Mouse (Mus musculus): ENCODE measurements around the gene Cntn2. TPM values are rescaled to one million over a fixed set of nuclear protein-coding genes. Genes with fewer than 3 reads are reported as not detected.

Gene Cntn2
- polyA plus RNA-seq, 1 experiment from 2014 or later: 0.09 TPM

DNA sequence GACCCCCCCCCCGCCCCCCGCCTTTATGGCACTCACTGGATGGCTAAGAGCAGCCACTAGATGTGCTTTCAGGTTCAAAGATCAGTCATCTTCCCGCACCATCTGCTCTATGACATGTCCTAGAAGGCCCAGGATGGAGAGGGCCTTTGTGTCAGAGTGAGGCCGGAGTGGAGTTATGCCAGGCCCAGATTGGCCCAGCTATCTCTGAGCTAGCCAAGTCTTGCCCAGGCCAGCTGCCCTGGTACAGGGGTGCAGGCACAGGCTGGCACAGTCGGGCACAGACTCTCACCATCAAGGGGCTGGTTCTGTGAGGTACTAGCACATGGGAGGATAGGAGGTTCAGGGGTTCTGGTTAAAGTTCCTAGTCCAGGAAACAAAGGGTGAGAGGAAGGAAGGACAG is 5.3 kb downstream of the Cntn2 start:
- Histone ChIP-seq H3K4me2 (ENCODE audit: low read depth, low read length) (no peak overlapping the region), H3K27me3 (ENCODE audit: control insufficient read depth, insufficient read depth, low read length) (peaks cover 78% of the 10 kb centered on the region), H3K9me3 (replicated peaks; ENCODE audit: control insufficient read depth, low read length) (no peaks in the 10 kb centered on the region), H3K4me1 (ENCODE audit: control insufficient read depth, insufficient read depth, low read length) (no peaks in the 10 kb centered on the region), H3K9ac (ENCODE audit: low read length) (no peak overlapping the region), H3K4me3 (ENCODE audit: low read length) (no peak overlapping the region), H3K36me3 (ENCODE audit: control insufficient read depth, insufficient read depth) (no peaks in the 10 kb centered on the region), H3K27ac (ENCODE audit: low read length) (no peak overlapping the region)
- ATAC-seq (replicated peaks; ENCODE audit: extremely low read depth, insufficient read depth, low FRiP score): no peak
- whole genome bisulfite sequencing: 78% methylated on average over 5 of the region's 5 CpGs

DNA sequence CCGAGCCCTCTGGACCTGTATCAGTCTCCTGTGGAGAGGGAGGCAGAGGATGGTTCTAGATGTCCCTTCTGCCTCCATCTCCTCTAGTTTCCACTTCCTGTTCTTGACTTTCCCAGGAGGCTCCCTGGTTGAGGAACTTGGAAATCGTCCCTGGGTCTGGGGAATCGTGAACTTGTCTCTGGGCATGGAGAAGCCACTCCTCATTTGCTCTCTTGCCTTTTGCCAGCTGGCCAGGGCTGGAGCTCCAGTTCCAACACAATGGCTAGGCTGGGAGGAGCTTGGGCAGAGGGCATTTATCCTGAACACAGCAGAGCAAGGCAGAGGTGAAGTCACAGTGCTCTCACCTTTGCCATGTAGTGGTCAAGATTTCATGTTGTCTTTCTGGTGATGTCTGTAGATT is 6.6 kb downstream of the Cntn2 start:
- no peak for ATAC-seq (replicated peaks; ENCODE audit: extremely low read depth, insufficient read depth, low FRiP score)
- Histone ChIP-seq H3K27me3 (ENCODE audit: control insufficient read depth, insufficient read depth, low read length) (peaks cover 69% of the 10 kb centered on the region), H3K4me1 (ENCODE audit: control insufficient read depth, insufficient read depth, low read length) (no peaks in the 10 kb centered on the region), H3K27ac (ENCODE audit: low read length) (no peak overlapping the region), H3K9me3 (replicated peaks; ENCODE audit: control insufficient read depth, low read length) (no peaks in the 10 kb centered on the region), H3K4me3 (ENCODE audit: low read length) (no peak overlapping the region), H3K9ac (ENCODE audit: low read length) (no peak overlapping the region), H3K36me3 (ENCODE audit: control insufficient read depth, insufficient read depth) (no peaks in the 10 kb centered on the region), H3K4me2 (ENCODE audit: low read depth, low read length) (no peak overlapping the region)
- WGBS: 68% methylated on average over 3 of the region's 3 CpGs

DNA sequence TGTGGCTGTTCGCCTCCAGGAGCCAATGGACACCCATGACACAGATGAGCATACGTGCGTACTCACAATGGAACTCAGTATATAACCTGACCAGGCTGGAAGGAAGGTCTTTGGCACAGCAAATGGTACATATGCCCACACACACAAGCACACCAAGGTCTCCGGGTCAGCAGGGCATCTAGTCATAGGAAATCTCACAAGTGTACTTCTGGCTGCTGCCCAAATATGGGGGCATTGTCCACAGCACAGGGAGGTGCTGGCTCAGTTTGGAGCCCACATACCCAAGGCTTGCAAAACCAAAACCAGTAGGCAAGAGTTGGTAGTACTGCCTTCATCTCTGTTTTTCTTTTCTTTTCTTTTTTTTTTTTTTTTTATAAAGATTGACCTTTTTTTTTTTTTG is 7.5 kb downstream of the Cntn2 start:
- ATAC-seq (replicated peaks; ENCODE audit: extremely low read depth, insufficient read depth, low FRiP score): no peak
- Histone ChIP-seq H3K4me1 (ENCODE audit: control insufficient read depth, insufficient read depth, low read length) (no peaks in the 10 kb centered on the region), H3K27me3 (ENCODE audit: control insufficient read depth, insufficient read depth, low read length) (peaks cover 61% of the 10 kb centered on the region), H3K9me3 (replicated peaks; ENCODE audit: control insufficient read depth, low read length) (no peaks in the 10 kb centered on the region), H3K4me2 (ENCODE audit: low read depth, low read length) (no peak overlapping the region), H3K27ac (ENCODE audit: low read length) (no peak overlapping the region), H3K9ac (ENCODE audit: low read length) (no peak overlapping the region), H3K4me3 (ENCODE audit: low read length) (no peak overlapping the region), H3K36me3 (ENCODE audit: control insufficient read depth, insufficient read depth) (no peaks in the 10 kb centered on the region)
- 85% methylated on average over 4 of the region's 4 CpGs for WGBS

DNA sequence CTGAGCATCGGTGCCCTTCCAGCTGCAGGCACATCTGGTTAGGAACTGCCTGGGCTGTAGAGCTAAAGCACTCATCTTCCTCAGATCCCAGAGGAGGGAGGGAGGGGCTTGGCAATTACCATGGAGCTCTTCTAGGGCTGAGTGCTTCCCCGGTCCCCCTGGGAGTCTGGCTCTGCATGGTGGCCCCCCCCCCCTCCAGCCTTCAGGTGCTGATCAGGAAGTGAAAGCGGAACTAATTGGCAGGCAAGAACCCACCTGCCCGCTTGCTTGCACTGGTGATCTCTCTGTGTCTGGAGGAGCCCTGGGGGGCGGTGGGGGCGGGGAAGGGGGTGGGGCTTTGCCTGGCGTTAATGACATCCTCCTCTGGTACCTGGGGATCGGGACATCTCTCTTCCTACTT is 9.2 kb downstream of the Cntn2 start:
- no peak overlapping the region for H3K4me2 ChIP-seq (ENCODE audit: low read depth, low read length)
- ATAC-seq (replicated peaks; ENCODE audit: extremely low read depth, insufficient read depth, low FRiP score): no peak
- H3K27me3 ChIP-seq (ENCODE audit: control insufficient read depth, insufficient read depth, low read length): peaks cover 45% of the 10 kb centered on the region
- H3K9me3 ChIP-seq (replicated peaks; ENCODE audit: control insufficient read depth, low read length): no peaks in the 10 kb centered on the region
- no peak overlapping the region for H3K27ac ChIP-seq (ENCODE audit: low read length)
- no peak overlapping the region for H3K9ac ChIP-seq (ENCODE audit: low read length)
- H3K4me1 ChIP-seq (ENCODE audit: control insufficient read depth, insufficient read depth, low read length): no peaks in the 10 kb centered on the region
- no peak overlapping the region for H3K4me3 ChIP-seq (ENCODE audit: low read length)
- H3K36me3 ChIP-seq (ENCODE audit: control insufficient read depth, insufficient read depth): no peaks in the 10 kb centered on the region
- under 1% methylated on average over 8 of the region's 8 CpGs for WGBS

DNA sequence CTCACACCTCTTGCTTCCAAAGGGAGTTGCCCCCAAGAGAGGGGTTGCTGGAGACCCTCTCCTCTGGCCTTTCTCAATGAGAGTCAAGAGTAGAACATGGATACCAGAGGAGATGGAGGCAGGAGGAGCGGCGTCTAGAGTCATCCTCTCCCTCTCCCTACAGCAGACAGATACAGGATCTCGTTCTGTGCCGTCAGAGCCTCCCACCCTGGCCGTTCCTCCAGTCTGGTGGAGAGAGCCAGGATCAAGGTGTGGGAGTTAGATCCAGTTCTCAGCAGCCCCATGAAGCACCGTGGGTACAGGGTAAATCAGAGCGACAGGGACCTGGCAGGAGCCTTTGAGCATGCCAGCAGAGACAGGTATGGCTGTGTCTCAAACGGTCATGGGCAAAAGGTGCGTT is 10.5 kb downstream of the Cntn2 start:
- H3K36me3 ChIP-seq (ENCODE audit: control insufficient read depth, insufficient read depth): no peaks in the 10 kb centered on the region
- H3K9ac ChIP-seq (ENCODE audit: low read length): no peak overlapping the region
- no peak overlapping the region for H3K4me2 ChIP-seq (ENCODE audit: low read depth, low read length)
- no peak overlapping the region for H3K27ac ChIP-seq (ENCODE audit: low read length)
- H3K9me3 ChIP-seq (replicated peaks; ENCODE audit: control insufficient read depth, low read length): no peaks in the 10 kb centered on the region
- H3K27me3 ChIP-seq (ENCODE audit: control insufficient read depth, insufficient read depth, low read length): peaks cover 37% of the 10 kb centered on the region
- ATAC-seq (replicated peaks; ENCODE audit: extremely low read depth, insufficient read depth, low FRiP score): no peak
- WGBS: 51% methylated on average over 9 of the region's 9 CpGs
- no peak overlapping the region for H3K4me3 ChIP-seq (ENCODE audit: low read length)
- H3K4me1 ChIP-seq (ENCODE audit: control insufficient read depth, insufficient read depth, low read length): no peaks in the 10 kb centered on the region

DNA sequence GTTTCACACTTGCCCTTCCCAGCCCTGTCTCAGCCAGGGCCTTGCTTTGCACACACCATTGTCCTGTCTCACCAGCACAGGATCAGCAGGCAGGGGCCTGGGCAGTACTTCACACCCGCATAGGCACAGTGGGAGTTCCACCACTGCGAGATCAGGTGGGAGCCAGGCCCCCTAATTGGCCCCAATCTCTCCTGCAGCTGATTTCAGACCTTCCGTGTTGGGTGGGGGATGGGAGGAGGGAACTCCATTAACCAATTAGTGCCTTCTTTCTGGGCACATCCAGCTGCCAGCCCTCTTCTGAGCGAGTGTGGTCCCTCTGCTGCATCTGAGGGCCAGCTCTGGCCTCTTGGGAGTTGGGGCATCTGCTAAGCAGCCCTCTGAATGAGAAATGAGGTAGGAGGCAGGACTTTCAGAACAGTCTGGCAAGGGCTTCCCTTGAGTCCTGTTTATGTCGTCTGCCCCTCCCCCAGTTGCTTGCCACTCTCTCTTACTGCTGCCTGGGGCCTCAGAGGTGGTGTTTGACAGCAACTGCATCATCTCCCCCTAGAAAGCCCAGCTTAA is 12.3 kb downstream of the Cntn2 start:
- peaks cover 35% of the 10 kb centered on the region for H3K27me3 ChIP-seq (ENCODE audit: control insufficient read depth, insufficient read depth, low read length)
- H3K4me3 ChIP-seq (ENCODE audit: low read length): no peak overlapping the region
- H3K9me3 ChIP-seq (replicated peaks; ENCODE audit: control insufficient read depth, low read length): no peaks in the 10 kb centered on the region
- WGBS: 21% methylated on average over 5 of the region's 5 CpGs
- no peaks in the 10 kb centered on the region for H3K4me1 ChIP-seq (ENCODE audit: control insufficient read depth, insufficient read depth, low read length)
- H3K4me2 ChIP-seq (ENCODE audit: low read depth, low read length): no peak overlapping the region
- no peak for ATAC-seq (replicated peaks; ENCODE audit: extremely low read depth, insufficient read depth, low FRiP score)
- H3K9ac ChIP-seq (ENCODE audit: low read length): no peak overlapping the region
- H3K27ac ChIP-seq (ENCODE audit: low read length): no peak overlapping the region
- H3K36me3 ChIP-seq (ENCODE audit: control insufficient read depth, insufficient read depth): no peaks in the 10 kb centered on the region

DNA sequence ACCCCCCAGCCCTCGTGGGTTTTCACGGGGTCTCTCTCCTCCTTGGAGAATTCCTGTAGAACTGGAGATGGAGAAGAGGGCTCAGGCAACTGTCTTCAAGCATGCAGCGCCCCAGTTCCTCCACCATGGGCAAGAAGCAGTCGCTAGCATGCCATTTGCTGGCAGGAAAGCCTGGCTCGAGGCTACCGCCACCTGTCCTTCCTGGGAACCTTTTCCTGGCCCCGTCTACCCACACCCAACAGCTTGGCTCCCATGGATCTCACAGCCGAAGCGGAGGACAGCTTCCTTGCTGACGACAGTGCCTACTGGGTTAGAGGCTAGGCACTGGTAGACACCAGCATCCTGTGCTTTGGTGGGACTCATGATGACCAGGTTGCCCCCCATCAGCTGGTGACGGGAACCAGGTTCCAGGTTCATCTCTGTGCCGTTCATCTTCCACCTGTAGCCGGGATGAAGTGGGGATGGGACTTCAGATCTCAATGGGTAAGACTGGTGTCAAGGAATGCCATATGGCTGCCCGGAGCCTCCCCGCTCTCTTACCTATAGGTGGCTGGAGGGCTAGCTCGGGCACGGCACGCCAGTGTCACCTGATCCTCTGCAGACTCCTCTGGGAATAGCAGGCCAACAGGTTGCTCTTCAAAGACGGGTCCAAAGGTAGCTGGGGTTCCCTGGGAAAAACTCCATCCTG is 14.3 kb downstream of the Cntn2 start:
- no peak for ATAC-seq (replicated peaks; ENCODE audit: extremely low read depth, insufficient read depth, low FRiP score)
- no peak overlapping the region for H3K4me3 ChIP-seq (ENCODE audit: low read length)
- peaks cover 20% of the 10 kb centered on the region for H3K27me3 ChIP-seq (ENCODE audit: control insufficient read depth, insufficient read depth, low read length)
- no peak overlapping the region for H3K4me2 ChIP-seq (ENCODE audit: low read depth, low read length)
- no peaks in the 10 kb centered on the region for H3K4me1 ChIP-seq (ENCODE audit: control insufficient read depth, insufficient read depth, low read length)
- H3K9me3 ChIP-seq (replicated peaks; ENCODE audit: control insufficient read depth, low read length): no peaks in the 10 kb centered on the region
- H3K9ac ChIP-seq (ENCODE audit: low read length): no peak overlapping the region
- WGBS: 80% methylated on average over 19 of the region's 19 CpGs
- no peaks in the 10 kb centered on the region for H3K36me3 ChIP-seq (ENCODE audit: control insufficient read depth, insufficient read depth)
- H3K27ac ChIP-seq (ENCODE audit: low read length): no peak overlapping the region

DNA sequence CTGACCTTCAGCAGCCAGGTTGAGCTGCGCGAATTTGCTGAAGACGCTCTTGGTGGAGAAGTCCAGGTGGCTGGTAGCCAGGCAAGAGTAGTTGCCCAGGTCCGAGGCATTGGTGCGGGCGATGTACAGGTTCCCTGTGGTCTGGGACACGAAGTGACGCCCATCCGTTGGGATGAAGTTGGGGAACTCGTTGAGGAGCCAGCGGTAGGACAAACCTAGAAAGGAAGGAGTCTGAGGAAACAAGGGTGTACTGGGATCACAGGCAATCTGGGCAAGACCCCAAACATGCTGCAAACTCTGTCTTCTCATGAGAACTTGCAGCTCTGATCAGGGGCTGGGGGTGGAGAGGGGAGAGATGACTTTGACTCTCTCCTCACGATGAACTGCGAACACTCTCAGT is 15.0 kb downstream of the Cntn2 start:
- no peaks in the 10 kb centered on the region for H3K36me3 ChIP-seq (ENCODE audit: control insufficient read depth, insufficient read depth)
- no peaks in the 10 kb centered on the region for H3K4me1 ChIP-seq (ENCODE audit: control insufficient read depth, insufficient read depth, low read length)
- no peak for ATAC-seq (replicated peaks; ENCODE audit: extremely low read depth, insufficient read depth, low FRiP score)
- H3K4me3 ChIP-seq (ENCODE audit: low read length): no peak overlapping the region
- WGBS: 87% methylated on average over 13 of the region's 13 CpGs
- no peak overlapping the region for H3K9ac ChIP-seq (ENCODE audit: low read length)
- peaks cover 13% of the 10 kb centered on the region for H3K27me3 ChIP-seq (ENCODE audit: control insufficient read depth, insufficient read depth, low read length)
- H3K27ac ChIP-seq (ENCODE audit: low read length): no peak overlapping the region
- H3K9me3 ChIP-seq (replicated peaks; ENCODE audit: control insufficient read depth, low read length): no peaks in the 10 kb centered on the region
- no peak overlapping the region for H3K4me2 ChIP-seq (ENCODE audit: low read depth, low read length)

DNA sequence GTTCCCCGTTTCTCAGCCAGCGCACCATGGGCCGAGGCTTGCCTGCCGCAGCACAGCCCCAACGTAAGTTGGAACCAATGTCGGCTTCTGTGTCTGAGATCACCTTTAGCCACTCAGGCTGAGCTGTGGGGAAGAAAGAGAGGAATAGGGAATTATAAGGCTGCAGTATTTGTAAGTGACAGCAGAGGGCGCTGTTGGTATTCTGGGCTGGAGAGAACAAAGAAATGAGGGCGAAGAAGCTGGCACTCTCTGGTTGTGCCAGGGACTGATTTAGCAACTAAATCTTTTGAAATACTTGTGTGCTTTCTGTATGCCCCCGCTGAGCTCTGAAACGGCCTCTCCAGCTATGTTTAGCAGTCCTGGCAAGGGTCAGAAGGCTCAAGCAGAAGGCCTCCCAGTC is 17.2 kb downstream of the Cntn2 start:
- 7% methylated on average over 10 of the region's 10 CpGs for WGBS
- no peaks in the 10 kb centered on the region for H3K9me3 ChIP-seq (replicated peaks; ENCODE audit: control insufficient read depth, low read length)
- H3K4me3 ChIP-seq (ENCODE audit: low read length): no peak overlapping the region
- H3K27me3 ChIP-seq (ENCODE audit: control insufficient read depth, insufficient read depth, low read length): peaks cover 9% of the 10 kb centered on the region
- H3K36me3 ChIP-seq (ENCODE audit: control insufficient read depth, insufficient read depth): no peaks in the 10 kb centered on the region
- H3K4me1 ChIP-seq (ENCODE audit: control insufficient read depth, insufficient read depth, low read length): no peaks in the 10 kb centered on the region
- H3K4me2 ChIP-seq (ENCODE audit: low read depth, low read length): no peak overlapping the region
- ATAC-seq (replicated peaks; ENCODE audit: extremely low read depth, insufficient read depth, low FRiP score): no peak
- no peak overlapping the region for H3K9ac ChIP-seq (ENCODE audit: low read length)
- H3K27ac ChIP-seq (ENCODE audit: low read length): no peak overlapping the region

Data from heart, embryonic 16.5 days (tissue).